Mouse (Mus musculus): ENCODE results near the gene Smim22.

Smim22 gene

DNA sequence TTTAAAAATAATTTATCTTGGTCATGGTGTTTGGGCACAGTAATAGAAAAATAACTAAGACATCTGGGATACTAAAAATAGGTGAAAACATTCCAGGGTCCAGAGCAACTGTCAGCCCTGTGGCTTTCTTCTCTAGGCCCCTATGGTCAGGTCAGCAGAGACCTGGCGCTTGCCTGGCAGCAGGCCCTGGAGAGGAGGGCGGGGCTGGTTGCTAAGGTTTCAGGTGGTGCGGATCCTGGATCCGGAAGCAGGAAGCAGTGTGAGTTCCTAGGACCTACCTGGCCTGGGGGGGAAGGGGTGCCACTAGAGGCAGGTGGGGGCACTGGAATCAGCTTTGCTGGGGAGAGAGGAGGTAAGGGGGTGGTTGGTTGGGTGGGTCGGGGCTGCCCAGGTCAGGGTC, at the start of gene Smim22:
TSS of gene Smim22 (plus strand) at position 222 of the 400 bp plus-strand sequence.
- DNase-seq: no peak

DNA sequence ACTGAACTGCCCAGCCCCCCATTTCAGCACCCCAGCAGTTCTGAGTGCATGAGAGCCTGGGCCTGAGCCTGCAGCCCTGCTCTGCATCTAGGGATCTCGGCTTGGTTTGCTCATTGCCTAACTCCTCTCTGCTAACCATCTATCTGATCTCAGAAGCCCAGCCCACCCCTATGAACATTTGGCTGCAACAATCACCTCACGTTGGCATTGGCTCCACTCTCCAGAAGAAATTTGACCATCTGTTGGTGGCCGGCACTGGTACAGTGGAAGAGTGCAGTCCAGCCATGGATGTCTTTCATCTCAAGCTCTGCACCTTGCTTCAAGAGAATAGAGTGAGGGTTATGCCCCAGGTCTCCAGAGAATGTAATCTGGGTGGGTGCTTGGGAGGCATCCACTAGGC, 49.6 kb upstream of the Smim22 start:
- DNase-seq: no peak

DNA sequence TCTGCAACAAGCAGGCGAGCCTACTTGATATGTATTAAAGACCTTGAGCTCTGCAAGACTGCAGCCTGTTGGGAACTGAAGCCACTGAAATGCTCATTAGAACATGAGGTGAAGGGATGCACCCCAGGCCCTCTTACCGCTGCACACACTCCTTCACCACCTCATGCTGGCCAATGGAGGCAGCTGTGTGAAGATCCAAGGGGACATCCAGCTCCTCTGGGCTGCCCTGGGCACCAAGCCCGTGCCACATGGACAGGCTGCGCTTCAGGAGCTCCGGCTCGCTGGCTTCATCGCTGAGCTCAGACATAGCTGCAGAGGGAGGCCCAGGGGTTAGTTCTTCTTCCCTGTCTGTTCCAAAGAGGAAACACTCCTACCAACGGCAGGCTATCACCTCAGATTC, 46.8 kb upstream of the Smim22 start:
- DNase-seq: no peak

- no peak for DNase-seq
Observed at GRCm38 (mm10) chr16:4963346-4963745, 43.7 kb upstream of the Smim22 start.

DNA sequence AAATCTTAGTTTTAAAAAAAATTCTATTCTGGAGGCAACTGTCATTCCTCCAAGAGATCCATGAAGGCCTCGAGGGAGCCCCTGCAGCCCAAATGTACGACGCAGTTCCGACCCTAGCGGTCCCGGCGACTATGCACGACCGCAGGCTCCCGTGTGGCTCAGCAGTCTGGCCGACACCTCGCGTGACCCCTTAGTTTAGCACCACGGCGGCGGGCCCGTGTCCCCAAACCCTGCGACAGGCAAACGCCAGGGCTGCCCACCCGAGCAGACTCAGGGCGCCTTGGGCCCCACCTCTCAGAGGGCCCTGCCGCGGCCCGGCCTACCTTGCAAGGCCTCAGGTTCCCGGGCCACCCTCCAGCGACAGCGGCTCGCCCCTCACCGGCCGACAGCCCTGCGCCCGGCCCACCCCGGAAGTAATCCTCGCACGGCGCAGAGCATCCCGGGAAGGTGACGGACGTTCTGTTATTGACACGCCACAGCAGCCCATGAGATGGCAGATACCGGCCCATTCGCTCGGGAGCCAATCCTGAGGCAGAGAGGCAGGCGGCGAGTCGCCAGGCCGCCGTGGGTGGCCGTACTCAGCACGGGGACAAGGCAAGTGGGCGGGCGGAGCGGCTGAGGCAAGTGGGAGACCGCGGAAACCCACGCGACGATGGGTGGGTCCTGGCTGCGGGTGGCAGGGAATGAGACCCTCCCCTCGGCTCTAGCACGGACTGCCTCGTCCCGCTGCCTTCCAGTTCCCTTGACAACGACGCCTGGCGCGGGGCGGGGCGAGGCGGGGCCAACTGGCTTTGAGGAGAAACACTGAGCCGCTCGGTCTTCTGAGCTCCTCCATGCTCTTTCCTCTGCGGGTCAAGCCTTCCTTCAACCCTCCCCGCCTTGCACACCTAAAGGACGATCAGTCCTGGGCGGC, 43.0 kb upstream of the Smim22 start, which contains the start of gene Anks3:
TSS of gene Anks3 (minus strand) at position 409 of the 913 bp plus-strand sequence.
- DNase-seq: peak; percentile 100

DNA sequence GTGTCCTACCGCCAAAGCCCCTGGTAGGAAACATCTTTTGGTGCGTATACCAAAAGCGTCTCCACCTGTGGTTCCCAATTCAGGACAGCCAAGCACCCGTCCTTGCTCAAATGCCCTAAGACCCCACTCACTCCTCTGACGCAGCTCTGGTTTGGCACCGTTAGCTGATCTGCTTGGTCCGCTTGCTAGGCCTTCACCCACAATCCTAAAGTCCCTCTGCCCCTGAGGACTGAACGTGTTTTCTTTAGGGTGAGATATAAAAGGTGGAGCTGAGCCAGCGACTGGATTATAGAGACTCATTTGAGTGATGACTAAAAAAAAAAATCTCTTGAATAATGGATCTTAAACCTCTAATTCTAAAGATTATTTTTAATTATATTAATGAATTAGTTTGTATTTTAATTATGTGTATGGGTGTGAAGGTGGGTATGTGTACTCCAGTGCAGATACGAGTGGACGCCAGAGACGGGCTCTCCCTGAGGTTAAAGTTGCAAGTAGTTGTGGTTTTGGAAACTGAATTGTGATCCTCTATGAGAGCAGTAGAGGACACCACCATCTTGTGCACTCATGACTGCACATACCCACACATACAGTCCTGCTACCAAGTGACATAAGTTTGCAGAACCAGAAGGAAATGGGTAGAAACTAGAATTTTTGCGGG, 42.2 kb upstream of the Smim22 start:
- DNase-seq: no peak

DNA sequence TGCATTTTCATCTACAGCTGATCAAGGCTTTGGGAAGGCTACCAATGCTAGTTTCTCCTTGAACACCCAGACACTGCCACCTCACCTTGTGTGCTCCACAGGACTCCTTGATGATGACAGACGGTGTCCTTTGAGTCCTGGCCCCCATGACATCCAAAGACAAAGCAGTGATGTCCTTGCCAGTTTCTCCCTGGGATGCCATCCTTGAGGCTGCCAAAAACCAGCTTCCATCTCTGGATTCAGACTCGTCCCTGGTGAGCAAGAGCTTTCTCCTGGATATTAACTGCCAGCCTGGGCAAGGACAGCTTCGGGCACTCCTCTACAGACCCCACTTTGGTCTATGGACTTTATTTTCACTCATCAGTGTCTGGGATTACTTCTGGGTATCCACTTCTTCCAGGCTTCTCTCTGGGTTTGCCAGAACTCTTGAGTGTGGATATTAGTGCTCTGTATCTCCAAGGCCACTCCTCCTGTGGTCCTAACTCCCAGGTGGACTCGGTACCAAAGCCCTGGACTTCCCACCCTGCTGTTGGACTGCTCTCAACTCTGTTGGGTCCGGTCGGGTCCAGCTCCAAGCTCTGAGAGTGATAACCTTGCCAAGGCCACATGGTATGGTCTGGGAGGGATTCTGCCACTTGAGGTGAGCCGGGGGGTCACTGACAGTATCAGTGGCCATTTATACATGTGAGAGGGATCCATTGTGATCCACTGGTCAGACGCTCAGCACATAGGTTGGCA, 41.5 kb upstream of the Smim22 start:
- no peak for DNase-seq

- DNase-seq: no peak
Observed at GRCm38 (mm10) chr16:4968426-4968825, 38.7 kb upstream of the Smim22 start.

- DNase-seq: no peak
Observed at GRCm38 (mm10) chr16:4969055-4969843, 37.8 kb upstream of the Smim22 start.

DNA sequence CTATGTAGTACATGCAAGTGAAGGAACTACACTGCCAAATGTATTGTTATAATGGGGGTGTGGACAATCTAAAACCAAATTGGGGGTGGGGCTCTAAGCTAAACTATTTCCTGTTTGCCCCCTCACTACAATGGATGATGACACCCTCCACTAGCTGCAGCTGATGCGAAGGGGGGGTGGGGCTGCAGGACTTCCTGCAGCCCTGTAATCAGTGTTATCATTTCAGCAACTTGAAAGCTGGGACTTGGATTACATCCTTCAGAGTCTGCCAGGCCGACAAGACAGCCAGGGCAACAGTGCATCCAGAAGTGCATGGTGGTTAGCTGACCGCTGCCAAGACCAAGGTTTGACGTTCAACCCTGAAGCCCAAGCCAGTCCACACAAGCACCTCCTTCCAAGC, 35.5 kb upstream of the Smim22 start:
- no peak for DNase-seq

GRCm38 (mm10) chr16:4974521-4974920, 32.6 kb upstream of the Smim22 start:
- no peak for DNase-seq

- DNase-seq: peak; percentile 54
Observed at GRCm38 (mm10) chr16:4976180-4976579, 30.9 kb upstream of the Smim22 start.

DNA sequence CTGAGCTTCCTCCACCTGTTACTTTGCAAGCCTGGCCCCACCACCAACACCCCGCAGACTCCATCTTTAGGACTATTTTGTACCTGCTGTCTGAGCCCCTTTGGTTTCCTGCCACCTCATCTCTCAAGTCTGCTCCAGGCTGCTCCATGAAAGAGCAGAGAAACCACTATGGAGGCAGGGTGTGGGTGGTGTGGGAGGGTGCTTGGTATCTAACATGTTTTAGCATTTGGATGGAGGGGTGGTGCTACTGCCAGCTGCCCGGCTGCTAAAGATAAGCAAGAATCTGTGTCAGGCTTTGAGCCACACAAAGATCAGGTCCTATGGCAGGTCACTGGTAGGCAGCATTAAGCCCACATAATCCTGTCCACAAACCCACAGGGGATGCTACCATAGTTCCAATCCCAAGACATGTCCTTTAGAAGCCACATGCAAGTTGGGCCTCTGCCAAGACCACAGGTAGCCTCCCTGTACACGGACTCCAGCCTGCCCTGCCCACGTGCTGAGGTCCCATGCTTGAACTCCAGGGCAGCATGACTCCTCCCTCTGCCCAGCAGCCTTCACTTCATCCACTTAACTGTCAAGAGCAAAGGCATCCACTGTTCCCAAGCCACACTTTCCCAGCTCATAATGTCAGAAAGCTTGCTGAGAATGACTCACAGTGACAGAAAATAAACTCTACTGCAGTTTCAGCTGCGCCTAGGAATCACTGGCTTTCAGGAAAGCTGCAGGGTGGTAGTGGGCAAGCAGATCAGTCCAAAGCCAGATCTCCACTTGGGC, 28.6 kb upstream of the Smim22 start:
- peak; percentile 67 for DNase-seq

GRCm38 (mm10) chr16:4979755-4980380, 27.2 kb upstream of the Smim22 start:
- DNase-seq: no peak

- no peak for DNase-seq
Observed at GRCm38 (mm10) chr16:4984717-4985116, 22.4 kb upstream of the Smim22 start.

DNA sequence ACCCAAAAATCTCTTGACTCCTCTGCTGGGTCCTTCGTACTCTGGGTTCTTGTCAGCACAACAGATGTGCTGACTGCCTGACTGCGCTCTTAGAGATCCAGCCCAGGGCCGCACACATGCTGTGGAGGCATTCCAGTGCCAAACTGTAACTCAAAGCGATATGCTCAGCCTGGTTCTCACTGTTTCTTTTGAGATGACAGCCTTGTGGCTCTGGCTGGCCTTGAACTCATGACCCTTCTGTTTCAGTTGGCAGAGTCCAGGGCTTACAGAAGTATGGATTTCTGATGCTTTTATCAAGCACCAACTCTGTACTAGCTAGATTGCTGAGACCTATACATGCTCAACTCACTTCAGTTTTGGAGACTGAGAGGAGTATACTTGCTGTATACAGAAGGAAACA, 13.8 kb upstream of the Smim22 start:
- no peak for DNase-seq

- DNase-seq: no peak
Observed at GRCm38 (mm10) chr16:4997553-4997952, 9.5 kb upstream of the Smim22 start, which contains the start of gene Sept12. Gene Sept12, minus strand, starts transcription at chr16:4997852.

DNA sequence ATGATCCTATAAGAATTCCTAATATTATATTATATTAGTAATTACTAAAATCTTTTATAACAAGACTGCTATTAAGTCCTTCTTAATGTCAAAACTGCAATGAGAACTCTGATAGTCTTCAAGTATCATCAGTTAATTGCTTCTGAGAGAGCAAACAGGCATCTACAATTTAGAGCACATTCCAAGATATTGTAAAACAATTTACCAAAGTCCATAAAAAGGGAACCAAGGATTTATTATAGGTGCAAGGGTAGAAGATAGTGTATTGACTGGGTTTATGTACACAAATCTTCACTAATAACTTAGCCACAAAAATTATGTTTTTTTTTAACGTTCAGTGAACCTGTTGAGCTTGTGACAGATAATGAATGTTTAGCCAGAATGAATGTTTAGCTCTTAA, 8.1 kb upstream of the Smim22 start:
- DNase-seq: no peak

GRCm38 (mm10) chr16:5000611-5001010, 6.5 kb upstream of the Smim22 start:
- DNase-seq: no peak

DNA sequence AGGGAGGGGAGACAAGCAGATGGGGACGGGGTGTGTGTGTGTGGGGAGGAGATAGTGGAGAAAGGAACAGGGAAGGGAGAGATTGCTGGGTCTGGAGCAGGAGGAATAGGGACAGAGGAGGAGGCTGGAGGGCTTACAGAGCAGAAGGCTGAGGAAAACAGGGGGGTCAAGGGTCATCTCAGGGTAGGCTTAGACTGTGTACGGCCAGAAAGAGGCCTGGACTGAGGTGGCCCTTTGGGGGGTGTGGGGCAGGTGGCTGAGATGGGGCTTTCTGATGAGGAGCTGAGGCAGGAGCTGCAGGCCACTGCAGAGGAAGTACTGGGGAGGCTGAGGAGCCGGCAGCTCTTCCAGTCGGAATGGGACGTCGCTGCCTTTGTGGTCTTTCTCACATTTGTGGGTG, 404 bp downstream of the Smim22 start:
- no peak for DNase-seq

DNA sequence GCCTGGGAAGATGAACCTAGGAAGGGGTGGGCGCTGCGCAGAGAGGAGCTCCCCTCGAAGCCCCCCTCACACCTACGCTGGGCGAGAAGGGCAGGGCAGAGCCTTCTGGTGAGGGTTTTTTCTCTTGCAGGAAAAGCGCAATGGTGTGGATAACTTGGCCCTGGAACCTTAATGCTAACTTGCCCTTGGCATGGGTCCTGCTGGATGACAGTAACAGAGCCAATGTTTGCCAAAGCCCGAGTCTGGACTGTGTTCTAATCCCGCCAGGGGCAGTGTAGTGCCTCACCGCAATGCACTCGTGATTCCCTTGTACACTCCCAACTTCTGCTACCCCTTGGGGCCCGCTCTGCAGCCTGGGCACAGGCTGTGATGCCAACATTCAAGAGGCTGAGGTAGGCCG, 988 bp downstream of the Smim22 start:
- no peak for DNase-seq
